Mouse (Mus musculus) granulocyte monocyte progenitor cell, adult 5-6 weeks (primary cell): Measurements from ENCODE around the gene Slc44a4. TPM values are rescaled to one million over a fixed set of nuclear protein-coding genes. Genes with fewer than 3 reads are reported as not detected.
"Not testable (repeated sequence)": the region's sequence is repeated elsewhere in the genome, so short reads cannot be mapped to it uniquely, and the experiment has no call there.

Source experiments
- ATAC-seq: replicated peaks from 2 replicates; pipeline ENCODE4 v1.8.0; 2016; ENCODE audit warnings: mild to moderate bottlenecking, moderate TSS enrichment, inconsistent platforms; ENCODE audit not compliant: poor library complexity, severe bottlenecking
- total RNA-seq, 2 experiments: library from RNA; stranded (forward) in 1 of 2; stranded (reverse) in 1 of 2; fragments of 200-712, 200-1000 nt in 1 of 2; fragments of >200 nt in 1 of 2; fragmentation: Nextera tagmentation in 1 of 2; gene quantifications; 2 replicates each; pipeline ENCODE4 v1.2.3; 2014 to 2017

The Slc44a4 gene
- total RNA-seq, 2 experiments from 2014 or later: 0.41 to 1.8 TPM

DNA sequence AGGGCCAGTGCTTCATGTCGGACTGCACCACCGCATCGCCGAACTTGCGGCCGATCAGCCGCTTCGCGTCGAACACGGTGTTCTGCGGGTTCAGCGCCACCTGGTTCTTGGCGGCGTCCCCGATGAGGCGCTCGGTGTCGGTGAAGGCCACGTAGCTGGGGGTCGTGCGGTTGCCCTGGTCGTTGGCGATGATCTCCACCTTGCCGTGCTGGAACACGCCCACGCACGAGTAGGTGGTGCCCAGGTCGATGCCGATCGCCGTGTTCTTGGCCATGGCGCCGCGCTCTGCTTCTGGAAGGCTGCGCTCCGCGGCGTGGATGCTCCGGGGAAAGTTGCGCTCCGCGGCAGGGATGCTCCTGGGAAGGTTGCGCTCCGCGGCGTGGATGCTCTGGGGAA lies 44.5 kb downstream of the Slc44a4 start:
- ATAC-seq: not testable (repeated sequence)

DNA sequence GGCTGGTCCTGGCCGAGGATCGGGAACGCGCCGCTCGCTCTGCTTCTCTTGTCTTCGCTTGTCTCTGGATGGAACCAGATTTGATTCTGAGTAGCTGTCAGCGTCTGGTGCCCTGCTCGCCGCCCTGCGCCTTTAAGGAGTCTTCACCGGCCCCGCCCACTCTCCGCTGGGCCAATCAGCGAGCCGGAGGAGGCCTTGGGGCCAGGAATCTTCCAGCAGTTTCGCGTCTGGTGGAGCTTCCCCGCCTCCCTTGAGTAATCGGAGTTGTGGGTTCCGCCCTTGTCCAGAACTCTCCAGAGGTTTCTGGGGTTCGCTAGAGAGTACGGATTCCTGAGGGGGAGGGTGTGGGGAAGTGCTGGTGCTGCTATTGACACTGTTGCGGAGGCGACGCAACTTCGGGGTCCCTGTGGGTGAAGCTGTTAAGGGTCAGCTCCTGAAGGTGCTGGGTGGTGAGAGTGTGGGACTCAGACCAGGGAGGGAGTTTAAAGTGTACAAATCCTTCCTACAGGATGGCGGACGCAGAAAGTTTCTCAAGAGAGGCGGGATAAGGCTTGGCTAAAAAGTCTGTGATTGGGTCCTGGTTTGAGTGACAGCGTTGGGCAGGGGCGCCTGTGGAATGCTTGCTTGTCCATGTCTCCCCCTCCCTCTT lies 45.0 kb downstream of the Slc44a4 start, which contains the start of gene Hspa1b:
TSS of gene Hspa1b (minus strand) at position 109 of the 649 bp plus-strand sequence.
- peak; percentile 83 for ATAC-seq

DNA sequence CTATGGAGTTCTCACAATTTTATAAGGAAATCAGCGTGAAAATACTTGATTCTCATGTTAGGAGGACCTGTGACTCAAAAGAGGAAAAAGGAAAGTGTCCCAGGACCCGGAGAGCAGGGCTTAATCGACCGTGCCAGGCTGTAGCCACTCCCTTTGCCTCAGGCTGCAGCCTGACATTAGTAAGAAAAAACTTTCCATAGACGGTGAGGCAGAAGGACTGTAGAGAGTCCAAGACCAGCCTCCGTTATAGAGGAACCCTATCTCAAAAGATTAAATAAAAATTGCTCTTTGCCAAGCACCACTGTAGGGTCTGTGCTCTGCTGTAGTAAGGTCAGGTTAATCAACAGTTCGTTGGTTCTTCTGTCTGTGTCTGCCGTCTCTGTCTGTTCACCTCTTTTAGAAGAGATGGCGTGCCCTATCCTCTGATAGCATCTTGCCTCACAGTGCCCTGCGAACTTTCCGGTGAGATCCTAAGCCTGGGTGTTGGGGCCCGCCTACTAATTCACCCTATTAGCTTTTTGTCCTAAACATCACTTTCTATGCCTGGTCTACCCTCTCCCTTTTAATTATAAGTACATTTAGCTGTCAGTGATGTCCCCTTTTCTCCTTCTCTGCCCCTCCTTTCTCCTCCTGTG lies 45.7 kb downstream of the Slc44a4 start:
- no peak for ATAC-seq

DNA sequence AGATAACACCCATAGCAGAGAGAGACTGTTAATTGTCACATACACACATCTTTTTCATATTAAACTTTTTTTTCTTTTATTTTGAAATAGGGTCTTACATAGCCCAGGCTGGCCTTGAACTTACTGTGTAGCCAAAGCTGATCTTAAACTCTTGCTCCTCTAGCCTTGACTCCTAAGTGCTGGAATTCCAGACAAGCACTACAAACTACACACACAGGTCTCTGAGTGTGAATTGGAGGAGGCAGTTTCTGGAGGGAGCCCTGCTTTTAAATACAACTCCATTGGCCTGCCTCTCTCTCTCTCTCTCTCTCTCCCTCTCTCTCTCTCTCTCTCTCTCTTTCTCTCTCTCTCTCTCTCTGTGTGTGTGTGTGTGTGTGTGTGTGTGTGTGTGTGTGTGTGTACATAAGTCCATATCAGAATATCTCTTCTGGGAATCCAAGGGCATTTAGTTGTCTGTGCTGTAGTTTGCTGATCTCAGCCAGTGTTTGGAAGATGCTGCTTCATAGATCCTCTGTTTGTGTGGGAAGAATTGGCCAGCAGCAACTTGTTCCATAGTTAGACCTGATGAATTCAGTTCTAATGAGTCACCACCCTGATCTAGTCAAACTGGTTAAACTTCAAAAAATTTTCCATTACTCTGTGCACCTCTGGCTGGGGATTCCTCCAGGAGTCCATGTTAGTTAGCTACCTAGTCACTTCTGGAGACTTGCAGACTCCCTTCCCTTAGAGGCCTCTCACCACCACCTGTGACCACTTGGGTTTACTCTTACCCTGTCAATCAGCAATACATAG lies 46.6 kb downstream of the Slc44a4 start:
- ATAC-seq: no peak

DNA sequence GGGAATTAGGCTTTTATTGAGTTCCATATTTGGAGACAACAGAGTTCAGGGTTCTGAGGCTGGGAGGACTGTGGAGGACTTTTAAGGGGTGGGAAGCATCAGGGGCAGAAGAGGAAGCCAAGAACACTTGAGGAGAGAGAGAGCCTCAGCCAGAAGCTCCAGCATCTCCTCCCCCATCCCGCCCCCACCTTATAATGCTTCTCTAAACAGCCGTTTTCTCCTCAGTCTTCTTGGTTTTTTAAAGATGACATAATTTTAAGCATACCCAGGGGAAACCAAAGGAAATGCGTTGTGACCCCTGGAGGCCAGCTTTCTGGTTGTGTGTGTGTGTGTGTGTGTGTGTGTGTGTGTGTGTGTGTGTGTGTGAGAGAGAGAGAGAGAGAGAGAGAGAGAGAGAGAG lies 47.9 kb downstream of the Slc44a4 start:
- no peak for ATAC-seq

DNA sequence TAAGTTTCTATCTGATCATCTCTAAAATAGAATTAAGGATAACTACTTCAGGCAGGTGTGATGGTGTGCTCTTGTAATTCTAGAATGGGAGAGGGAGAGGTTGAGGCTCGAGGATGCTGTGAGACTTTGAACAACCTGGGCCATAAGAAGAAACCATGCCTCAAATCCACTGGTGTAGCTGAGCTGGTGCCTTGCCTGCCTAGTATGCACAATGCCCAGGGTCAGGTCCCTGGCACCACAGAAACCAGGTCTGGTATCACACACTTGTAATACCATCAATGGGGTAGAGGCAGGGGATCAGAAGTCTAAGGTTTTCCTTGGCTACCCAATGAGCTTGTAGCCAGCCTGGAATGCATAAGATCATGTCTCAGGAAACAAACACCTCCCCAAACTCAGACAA lies 48.6 kb downstream of the Slc44a4 start:
- no peak for ATAC-seq

DNA sequence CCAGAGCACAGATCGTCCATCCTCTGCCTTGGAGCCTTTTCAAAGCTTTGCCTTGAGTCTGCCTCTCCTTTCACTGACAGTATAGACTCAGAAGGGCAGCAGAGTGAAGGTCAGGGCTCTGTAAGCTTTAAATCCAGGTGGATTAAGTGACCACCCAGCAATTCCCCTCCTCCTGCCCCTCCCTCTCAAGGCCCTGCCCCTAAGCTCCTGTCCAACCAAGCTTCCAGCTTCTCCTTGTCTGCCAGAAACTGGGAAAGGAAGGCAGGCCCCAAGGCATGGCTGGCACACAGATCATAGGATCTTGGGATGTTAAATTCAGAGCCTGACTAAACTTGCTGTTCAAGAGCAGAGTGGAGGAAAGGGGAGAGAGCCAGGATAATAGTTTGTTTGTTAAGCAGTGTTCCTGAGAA lies 50.4 kb downstream of the Slc44a4 start:
- ATAC-seq: no peak

DNA sequence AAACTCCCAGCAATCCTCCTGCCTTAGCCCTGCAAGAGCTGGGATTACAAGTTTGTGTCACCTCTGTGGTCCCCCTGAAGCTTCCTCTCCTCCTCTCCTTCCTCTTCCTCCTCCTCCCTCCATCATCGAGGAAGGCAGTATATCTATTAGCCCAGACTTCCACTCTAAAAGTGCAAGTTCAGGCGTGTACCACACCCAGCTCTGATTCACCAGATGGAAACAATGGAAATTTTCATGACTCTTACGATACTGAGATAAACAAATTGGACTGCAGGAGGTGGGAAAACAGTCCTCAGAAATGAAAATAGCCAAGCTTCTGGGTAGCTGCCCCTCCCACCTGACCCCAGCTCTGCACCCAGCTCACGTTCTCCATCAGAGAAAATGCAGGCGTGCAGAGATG lies 51.4 kb downstream of the Slc44a4 start:
- no peak for ATAC-seq

DNA sequence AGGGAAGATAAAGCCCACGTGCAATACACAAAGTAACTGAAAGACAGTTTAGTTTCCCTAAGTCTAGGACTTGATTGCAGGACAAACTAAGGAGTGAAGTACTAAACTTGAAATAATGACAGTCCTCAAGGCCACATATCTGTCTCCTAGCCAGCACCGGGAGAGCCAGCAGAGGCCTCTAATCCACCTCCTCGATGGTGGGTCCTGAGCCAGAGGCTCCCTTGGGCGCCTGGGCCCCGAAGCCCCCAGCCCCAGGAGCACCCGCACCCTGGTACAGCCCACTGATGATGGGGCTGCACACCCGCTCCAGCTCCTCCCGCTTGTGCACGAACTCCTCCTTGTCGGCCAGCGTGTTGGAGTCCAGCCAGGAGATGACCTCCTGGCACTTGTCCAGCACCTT lies 55.6 kb downstream of the Slc44a4 start, which contains the start of gene Gm20481:
TSS of gene Gm20481 (plus strand) at position 91 of the 400 bp plus-strand sequence.
- not testable (repeated sequence) for ATAC-seq

DNA sequence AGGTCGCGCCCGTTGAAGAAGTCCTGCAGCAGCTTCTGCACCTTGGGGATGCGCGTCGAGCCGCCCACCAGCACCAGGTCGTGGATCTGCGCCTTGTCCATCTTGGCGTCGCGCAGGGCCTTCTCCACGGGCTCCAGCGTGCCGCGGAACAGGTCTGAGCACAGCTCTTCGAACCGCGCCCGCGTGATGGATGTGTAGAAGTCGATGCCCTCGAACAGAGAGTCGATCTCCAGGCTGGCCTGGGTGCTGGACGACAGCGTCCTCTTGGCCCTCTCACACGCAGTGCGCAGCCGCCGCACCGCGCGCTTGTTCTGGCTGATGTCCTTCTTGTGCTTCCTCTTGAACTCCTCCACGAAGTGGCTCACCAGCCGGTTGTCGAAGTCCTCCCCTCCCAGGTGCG lies 56.6 kb downstream of the Slc44a4 start:
- not testable (repeated sequence) for ATAC-seq

DNA sequence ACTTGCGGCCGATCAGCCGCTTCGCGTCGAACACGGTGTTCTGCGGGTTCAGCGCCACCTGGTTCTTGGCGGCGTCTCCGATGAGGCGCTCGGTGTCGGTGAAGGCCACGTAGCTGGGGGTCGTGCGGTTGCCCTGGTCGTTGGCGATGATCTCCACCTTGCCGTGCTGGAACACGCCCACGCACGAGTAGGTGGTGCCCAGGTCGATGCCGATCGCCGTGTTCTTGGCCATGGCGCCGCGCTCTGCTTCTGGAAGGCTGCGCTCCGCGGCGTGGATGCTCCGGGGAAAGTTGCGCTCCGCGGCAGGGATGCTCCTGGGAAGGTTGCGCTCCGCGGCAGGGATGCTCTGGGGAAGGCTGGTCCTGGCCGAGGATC lies 57.4 kb downstream of the Slc44a4 start:
- peak; percentile 45 for ATAC-seq

DNA sequence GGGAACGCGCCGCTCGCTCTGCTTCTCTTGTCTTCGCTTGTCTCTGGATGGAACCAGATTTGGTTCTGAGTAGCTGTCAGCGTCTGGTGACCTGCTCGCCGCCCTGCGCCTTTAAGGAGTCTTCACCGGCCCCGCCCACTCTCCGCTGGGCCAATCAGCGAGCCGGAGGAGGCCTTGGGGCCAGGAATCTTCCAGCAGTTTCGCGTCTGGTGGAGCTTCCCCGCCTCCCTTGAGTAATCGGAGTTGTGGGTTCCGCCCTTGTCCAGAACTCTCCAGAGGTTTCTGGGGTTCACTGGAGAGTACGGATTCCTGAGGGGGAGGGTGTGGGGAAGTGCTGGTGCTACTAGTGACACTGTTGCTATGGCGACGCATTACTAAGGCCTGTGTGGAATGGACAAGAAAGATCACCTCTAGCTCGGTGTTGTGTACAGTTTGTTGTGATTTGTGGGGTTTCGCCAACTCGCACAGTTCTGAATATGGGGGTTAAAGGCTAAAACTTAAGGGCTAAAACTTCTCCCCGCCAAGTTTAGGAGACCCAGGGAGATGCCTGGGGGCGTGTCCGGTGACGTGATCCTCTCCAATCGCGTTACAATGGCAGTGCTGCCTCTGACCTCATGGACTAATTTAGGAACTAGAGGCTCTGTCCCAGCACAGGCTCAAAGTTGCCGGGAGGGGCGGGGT lies 57.9 kb downstream of the Slc44a4 start, which contains the start of the genes Hspa1a and Hspa1l:
TSS of gene Hspa1a (minus strand) at position 88 of the 681 bp plus-strand sequence.
TSS of gene Hspa1l (plus strand) at position 635 of the 681 bp plus-strand sequence.
- ATAC-seq: peak; percentile 83

DNA sequence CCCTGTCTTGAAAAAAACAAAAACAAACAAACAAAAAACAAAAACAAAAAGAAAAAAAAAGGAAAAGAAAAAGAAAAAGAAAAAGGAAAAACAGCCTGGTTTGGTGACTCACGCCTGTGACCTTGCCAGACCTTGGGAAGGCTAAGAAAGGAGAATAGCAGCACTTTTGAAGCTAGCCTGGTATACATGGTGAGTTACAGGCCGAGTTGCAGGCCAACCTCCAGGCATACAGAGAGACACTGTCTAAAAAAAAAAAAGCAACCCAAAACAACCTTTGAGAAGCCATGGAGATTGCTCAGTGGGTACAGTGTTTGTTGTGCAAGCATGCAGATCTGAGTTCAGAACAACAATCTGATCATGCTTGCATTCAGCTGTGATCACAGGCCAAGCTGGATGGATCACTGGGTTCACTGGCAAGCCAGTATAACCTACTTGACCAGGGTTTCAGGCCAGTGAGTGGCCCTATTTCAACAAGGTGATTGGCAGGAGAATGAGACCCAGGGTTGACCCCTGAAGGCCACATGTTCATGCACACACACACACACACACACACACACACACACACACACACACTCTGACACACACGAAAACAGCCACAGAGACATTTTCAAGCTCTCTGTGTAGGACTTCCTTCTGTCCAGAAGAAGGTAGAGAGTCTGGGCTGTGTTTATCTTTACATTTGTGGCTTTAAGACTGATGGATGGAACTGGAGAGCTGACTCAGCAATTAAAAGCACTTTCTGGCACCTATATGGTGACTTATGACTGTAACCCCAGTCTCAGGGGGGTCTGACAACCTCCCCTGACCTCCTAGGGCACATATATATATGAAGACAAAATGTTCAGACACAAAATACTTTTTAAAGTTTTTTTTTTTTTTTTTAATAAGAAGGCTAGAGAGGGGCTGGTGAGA lies 61.6 kb downstream of the Slc44a4 start:
- no peak for ATAC-seq

DNA sequence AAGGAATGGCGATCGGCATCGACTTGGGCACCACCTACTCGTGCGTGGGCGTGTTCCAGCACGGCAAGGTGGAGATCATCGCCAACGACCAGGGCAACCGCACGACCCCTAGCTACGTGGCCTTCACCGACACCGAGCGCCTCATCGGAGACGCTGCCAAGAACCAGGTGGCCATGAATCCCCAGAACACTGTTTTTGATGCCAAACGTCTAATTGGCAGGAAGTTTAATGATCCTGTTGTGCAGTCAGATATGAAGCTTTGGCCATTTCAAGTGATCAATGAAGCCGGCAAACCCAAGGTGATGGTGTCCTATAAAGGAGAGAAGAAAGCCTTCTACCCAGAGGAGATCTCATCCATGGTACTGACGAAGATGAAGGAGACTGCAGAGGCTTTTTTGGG lies 62.7 kb downstream of the Slc44a4 start:
- no peak for ATAC-seq

DNA sequence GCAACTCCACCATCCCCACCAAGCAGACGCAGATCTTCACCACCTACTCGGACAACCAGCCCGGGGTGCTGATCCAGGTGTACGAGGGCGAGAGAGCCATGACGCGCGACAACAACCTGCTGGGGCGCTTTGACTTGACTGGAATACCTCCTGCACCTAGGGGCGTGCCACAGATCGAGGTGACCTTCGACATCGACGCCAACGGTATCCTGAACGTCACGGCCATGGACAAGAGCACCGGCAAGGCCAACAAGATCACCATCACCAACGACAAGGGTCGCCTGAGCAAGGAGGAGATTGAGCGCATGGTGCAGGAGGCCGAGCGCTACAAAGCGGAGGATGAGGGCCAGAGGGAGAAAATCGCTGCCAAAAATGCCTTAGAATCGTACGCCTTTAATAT lies 64.0 kb downstream of the Slc44a4 start:
- ATAC-seq: no peak

DNA sequence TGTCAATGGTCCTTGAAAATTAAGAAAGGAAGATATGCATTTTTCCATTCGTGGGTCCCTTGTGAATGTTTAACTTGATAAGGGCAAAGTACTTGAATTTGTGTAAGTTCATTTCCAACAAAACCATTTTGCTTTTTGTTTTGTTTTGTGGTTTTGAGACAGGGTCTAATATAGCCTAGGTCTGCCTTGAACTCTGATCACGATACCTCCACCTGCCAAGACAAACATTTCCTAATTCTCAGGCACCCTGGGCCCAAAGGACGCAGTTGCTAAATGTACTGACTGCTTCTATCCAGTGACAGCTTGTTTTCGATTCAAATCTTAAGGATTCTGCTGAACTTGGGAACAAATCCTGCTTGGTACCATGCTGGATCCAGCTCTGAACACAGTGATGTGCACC lies 65.4 kb downstream of the Slc44a4 start:
- no peak for ATAC-seq
